Mouse (Mus musculus): ENCODE data around the gene Pcyt2.

Gene Pcyt2

GRCm38 (mm10) chr11:120632559-120633519, 15.1 kb upstream of the Pcyt2 start:
- DNase-seq (ENCODE audit: low spot score) = no peak

DNA sequence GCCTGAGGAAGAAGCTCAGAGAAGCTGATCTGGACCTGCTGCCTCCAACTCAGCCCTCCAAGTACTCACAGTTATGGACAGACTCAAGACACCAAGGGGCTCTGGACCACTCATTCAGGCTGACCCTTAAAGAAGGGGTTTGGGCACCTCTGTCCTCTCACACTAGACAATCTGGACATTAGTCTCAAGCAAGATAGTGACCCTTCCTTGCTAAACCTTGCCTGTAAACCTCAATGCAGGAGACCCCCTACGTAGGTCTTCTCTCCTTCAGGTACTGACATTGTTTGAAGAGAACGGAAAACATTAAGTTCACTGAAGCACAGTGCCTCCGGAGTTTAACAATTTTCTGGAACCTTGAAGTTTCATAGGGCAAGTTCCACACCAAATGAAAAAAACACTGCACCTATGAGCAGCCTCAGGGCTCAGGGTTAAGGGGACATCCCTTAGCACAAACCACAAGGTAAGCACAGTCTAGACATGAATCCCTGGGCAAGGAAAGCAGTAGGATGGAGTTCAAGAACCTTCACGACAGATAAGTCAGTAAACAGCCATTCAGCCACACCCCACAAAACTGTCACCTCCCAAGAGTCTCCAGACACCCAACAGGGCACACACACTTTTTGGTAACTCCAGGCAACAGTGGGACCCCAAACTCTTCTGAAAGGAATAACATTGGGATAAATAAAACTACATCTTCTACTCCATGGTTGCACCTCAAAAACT, 14.2 kb upstream of the Pcyt2 start:
- DNase-seq (ENCODE audit: low spot score) = no peak

DNA sequence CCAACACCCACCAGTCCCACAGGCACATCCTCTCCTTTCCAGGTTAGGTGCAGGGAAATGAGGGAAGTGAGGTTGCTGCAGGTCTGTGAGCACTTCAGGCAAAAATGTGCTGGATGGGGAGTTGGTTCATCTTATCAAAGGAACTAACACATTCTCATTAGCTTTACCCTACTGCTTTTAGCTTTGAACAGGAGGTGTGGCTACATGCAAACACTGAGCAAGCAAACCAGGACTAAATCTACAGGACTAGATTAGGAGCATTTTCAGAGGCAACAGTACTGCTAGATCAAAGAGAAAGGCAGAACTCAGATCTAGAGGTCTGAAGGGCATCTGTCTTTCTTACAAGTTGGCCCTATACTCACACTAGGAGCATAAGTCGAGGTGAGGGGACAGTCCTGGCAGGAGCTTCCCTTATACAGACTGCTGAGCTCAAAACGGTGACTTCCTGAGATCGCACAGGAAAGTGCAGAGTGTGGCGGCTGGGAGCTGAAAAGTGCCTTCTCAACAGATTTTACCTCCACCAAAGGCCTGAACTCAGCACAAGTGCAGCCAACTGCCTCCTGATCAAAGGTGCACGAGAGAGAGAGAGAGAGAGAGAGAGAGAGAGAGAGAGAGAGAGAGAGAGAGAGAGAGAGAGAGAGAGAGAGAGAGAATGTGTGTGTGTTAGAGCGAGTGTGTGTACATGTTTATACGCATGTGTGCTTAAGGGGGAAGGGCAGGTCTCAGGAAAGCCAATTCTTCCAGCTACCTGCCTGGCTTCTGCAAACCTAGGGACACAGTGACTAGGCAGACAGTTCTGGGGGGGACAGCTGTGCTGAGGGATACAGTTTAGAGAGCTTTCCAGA, 13.4 kb upstream of the Pcyt2 start:
- DNase-seq (ENCODE audit: low spot score) = no peak

- DNase-seq (ENCODE audit: low spot score) = no peak
Measured at GRCm38 (mm10) chr11:120630401-120630871, 12.7 kb upstream of the Pcyt2 start.

- DNase-seq (ENCODE audit: low spot score) = no peak
Measured at GRCm38 (mm10) chr11:120629911-120630310, 12.2 kb upstream of the Pcyt2 start.

GRCm38 (mm10) chr11:120629341-120629730, 11.6 kb upstream of the Pcyt2 start:
- no peak for DNase-seq (ENCODE audit: low spot score)

DNA sequence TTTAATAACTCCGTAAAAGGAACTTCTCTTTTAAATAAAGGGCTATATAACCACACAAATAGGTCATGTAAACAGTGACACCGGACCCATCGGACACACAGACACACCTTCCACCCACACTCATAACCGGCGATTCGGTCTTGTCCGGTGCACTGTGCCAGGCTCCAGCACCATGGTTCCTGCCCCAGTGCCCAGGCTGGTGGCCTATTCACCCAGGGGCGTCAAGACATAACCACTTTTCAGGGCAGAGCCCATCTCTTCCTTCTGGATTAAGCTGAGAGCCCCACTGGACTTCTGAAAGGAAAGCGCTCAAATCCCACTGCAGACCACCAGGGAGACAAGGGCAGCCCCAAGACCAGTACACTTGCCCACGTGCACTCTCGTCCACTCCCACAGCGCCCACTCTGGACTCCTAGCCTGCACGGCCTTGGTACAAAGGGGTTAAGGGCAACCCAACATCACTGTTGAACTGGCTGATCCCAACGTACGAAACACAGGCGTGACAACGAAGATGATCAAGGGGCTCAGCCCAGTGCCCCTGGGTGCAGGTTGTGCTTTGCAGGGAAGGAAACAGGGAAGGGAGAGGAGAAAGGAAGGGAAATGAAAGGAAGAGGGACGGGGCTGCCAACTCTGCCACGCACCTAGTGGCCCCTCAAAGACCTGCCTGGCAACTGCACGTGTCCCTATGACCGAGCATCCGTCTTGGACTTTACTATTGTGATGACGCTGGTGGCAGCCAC, 11.0 kb upstream of the Pcyt2 start:
- no peak for DNase-seq (ENCODE audit: low spot score)

GRCm38 (mm10) chr11:120627468-120628300, 9.9 kb upstream of the Pcyt2 start:
- no peak for DNase-seq (ENCODE audit: low spot score)

DNA sequence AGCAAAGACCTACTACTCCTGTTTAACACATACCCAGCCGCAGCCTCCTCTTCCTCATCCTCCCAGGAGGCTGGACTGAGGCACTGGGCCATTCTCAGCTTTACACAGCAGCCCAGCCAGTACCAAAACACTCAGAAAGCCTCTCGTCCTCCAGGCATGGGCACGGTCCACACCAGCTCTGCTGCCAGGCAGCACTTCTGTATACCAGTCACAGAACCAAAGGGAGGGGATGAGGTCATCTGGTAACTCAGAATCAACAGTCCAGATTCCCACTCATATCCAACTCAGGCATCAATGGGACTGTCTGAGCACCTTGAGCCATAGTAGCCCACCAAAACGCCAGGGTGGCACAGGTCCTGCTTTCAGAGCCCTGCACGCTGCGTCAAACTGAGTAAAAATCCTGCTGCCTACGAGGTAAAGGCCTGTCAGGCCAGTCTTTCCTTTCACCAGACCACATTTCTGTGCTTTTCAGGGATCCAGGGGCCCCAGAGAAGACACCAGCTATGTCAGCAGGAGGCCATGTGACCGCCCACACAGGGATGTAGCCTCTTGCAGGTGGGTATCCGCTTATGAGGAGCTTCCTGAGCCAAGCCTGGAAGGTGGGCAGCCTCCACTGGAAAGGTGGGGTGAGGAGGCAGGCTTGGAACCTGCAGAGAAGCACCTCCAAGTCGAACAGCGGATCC, 9.2 kb upstream of the Pcyt2 start:
- DNase-seq (ENCODE audit: low spot score) = no peak

DNA sequence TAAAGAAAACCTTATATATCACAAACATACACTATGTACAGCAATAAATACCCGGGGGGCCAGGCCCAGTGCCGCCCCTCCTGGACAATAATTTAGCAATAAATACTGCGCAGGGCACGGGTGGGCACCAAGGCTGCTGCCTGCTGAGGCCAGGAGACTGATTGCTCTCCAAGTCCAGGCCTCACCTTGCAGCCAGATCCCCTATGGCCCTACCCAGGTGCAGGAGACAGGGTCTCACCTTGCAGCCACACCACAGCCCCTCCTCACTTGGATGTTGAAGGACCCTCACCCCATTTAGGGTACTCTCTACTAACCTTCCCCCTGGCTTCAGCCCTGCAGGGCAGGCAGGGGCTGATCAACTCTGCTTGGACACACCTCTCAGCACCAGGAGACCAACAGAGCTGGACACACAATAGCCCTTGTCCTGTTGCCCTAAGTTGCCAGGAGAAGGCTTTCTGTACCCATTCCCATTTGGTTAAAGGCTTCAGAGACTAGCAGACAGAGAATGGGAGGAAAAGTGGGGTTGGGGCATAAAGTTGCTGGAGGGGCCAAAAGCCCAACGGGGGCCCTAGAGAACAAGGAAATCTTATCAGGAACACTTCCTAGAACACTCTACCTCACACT, 7.5 kb upstream of the Pcyt2 start, which contains the start of gene Sirt7:
Gene Sirt7 (minus strand): TSS at position 89 of the 624 bp plus-strand sequence.
- DNase-seq (ENCODE audit: low spot score) = no peak

GRCm38 (mm10) chr11:120624680-120625111, 7.0 kb upstream of the Pcyt2 start:
- peak; percentile 58 for DNase-seq (ENCODE audit: low spot score)

DNA sequence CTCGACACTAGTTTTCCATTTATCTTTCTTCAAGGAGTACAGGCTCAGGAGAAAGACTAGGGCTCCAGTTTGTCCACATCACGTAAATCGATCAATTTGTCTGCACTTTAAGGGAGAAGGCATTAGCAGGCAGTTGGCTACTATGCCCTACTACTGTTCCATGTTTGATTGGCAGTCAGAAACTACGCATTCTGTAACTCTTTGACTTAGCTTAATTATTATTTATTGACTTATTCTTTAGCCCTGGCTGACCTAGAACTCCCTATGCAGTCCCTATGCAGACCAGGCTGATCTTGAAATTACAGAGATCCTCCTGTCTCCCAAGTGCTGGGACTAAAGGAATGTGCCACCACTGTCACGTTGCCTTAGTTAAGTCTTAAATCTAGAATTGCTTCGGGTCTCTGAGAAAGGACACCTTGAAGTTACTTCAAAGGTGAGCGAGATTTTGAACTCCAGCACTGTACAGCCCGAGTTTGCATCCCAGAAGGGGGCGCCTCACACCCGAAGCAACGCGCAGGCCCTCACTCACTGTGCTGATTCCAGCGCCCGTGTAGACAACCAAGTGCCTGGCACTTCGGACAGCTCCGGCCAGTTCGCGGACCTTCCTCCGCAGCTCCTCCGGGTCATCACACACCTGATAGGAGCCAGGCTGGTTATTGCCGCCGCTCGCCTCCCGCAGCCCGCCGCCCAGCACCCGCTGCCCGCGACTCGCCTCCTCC, 6.4 kb upstream of the Pcyt2 start:
- DNase-seq (ENCODE audit: low spot score) = no peak

- DNase-seq (ENCODE audit: low spot score) = no peak
Measured at GRCm38 (mm10) chr11:120622805-120623204, 5.1 kb upstream of the Pcyt2 start.

DNA sequence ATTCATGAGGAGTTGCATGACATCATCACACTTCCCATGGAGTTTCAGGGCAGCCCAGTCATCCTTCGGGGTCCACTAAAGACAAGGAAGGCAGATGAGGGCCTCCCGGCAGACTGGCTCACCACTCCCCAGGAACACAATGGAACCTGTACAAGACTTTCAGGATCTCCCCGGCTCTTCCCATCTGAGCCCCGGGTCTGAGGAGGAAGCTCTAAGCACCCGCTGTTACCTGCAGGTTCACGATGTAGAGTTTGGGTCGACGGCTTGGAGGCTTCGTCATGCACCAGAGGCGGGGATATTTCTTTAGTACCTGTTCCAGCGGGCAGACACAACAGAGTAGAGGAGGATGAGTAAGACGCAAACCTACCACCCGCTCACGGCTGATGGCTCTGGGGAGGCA, 2.5 kb upstream of the Pcyt2 start:
- no peak for DNase-seq (ENCODE audit: low spot score)

DNA sequence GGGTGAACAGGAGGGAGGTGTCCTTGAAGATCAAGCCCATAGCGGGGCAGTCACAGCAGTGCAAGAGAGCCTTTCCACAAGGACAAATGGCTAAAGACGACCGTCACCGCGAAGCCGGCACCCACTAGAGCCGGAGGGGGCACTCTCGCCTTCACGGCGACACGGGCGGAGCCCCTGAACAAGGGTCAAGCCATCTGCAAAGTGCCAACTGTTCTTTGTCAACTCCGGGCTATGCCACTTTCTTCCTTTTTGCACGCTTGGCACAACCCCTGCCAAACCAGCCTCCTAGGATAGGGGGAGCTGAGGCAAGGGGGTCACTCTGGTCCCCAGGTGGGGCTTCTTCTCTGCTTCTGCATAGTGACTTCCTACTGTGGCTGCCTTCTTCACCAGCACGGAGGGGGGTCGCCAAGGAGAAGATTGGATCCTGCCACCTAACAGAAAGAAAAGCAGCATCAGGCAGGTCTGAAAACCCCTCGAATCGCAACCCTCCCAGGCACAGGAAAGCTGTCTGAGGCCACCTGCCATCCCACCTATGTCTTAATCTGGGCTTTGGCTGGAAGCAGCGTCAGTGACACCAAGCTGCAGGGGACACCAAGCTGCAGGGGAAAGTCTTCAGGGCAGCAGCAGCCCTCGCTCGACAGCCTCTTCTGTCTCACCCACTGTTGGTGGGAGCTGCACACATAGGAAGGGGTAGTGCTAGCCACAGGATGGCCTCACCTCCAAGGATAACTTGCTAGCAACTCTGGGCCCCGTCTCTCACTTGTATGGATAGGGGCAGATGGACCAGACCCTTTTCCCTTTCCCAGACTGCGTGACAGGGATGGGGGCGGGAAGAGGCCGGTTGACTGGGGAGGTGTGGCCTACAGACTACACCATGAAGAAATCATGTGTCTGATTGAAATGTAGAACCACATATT, 1.1 kb upstream of the Pcyt2 start:
- DNase-seq (ENCODE audit: low spot score) = no peak

DNA sequence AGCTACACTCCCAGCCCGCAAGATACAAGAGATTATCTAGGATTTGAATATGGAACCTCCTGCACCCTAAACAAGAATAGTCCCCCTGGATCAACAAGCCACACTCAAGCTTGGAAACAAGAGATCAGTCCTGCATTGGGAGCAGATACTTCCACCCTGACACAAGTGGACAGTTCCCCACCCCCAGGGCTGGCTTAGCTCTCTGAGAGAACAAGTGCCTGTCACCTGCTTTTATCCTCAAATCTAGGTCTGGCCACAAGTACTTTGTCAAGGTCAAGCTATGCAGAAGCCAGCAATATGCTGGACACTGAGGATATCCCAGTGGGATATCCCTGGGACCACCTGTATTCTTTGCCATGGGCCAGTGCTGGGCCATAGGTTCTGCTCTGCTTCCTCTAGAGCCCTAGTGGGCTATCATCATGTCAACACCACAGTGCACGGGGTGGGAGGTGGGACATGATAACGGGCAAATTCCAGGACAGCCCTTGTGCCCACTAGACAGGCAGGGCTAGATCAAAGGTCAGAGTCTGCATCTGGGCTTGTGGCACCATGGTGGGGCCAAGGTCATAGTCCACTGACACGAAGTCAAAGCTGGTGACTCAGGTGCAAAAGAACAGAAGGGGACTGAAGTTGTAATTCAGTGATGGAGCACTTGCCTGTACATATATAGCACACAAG, 980 bp downstream of the Pcyt2 start:
- no peak for DNase-seq (ENCODE audit: low spot score)

Data from layer of hippocampus, adult 9-10 months (tissue).